Mouse (Mus musculus): ENCODE measurements around the gene Ryr2.

- TF ChIP-seq CTCF (IDR thresholded peaks at IDR 0.05) (peak; percentile 56), EP300 (IDR thresholded peaks at IDR 0.05) (no peak)
Observed at GRCm38 (mm10) chr13:12057357-12057771, 49.4 kb downstream of the Ryr2 start.

All from lung, postnatal 0 days (tissue).